Comparison of ENCODE assay signal across 32 mouse cellular contexts in the genomic region with DNA sequence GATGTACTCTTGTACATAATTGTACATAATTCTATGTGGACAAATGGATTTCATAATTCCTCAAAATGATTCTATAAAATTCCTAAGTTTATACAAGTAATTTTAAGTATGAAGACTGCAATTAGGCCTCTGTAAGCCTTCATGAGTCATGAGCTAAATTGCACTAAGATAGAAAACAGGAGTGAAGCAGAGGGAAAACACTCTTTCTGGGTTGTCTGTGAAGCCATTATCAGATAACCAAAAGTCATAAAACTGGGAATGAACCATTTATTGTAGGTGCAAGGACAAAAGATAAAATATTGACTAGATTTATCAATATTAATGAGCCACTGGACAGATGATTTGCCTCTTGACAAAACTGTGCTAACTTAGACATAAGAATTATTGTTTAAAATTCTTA. TPM values are rescaled to one million over a fixed set of nuclear protein-coding genes. Genes with fewer than 3 reads are reported as not detected.
"Had no signal": no experiment of that assay in that cellular context is flagged by ENCODE, and none has a peak within 500 bp of the region (broad histone marks: within the 10 kb centered on the region; RNA-seq: fewer than 3 reads in every experiment).

No protein-coding gene starts in this region.

- H3K27ac ChIP-seq: embryonic facial prominence, embryonic 10.5 days; embryonic facial prominence, embryonic 12.5 days; embryonic facial prominence, embryonic 13.5 days; embryonic facial prominence, embryonic 15.5 days; forebrain, embryonic 10.5 days; forebrain, embryonic 12.5 days; forebrain, embryonic 13.5 days; forebrain, embryonic 15.5 days; gastrocnemius, adult 2 months; heart, adult 2 months had no signal

- DNase-seq: cerebellum, adult 2 months; cerebellum, adult 8-10 months; cerebellum, adult 9-10 months; cerebellum, adult 9-11 months; cerebellum, postnatal 10 days; cerebellum, postnatal 14 days; cerebellum, postnatal 25 days; cerebellum, postnatal 36 days; embryo, embryonic 11 days; forebrain, postnatal 0 days; gastrocnemius, adult 2 months; gastrocnemius, postnatal 10 days; gastrocnemius, postnatal 14 days; gastrocnemius, postnatal 25 days; gastrocnemius, postnatal 36 days; heart, adult 18-20 months; heart, adult 2 months had no signal

- H3K27me3 ChIP-seq: embryonic facial prominence, embryonic 12.5 days; embryonic facial prominence, embryonic 13.5 days; embryonic facial prominence, embryonic 15.5 days; forebrain, embryonic 12.5 days; forebrain, embryonic 13.5 days; forebrain, embryonic 15.5 days had no signal

- H3K4me1 ChIP-seq: embryonic facial prominence, embryonic 10.5 days; embryonic facial prominence, embryonic 12.5 days; embryonic facial prominence, embryonic 13.5 days; embryonic facial prominence, embryonic 15.5 days; forebrain, embryonic 12.5 days; forebrain, embryonic 13.5 days; forebrain, embryonic 15.5 days had no signal

- H3K9ac ChIP-seq: embryonic facial prominence, embryonic 12.5 days; embryonic facial prominence, embryonic 13.5 days; embryonic facial prominence, embryonic 15.5 days; forebrain, embryonic 12.5 days; forebrain, embryonic 13.5 days; forebrain, embryonic 15.5 days; forebrain, postnatal 0 days had no signal

- H3K9me3 ChIP-seq: embryonic facial prominence, embryonic 10.5 days; embryonic facial prominence, embryonic 12.5 days; embryonic facial prominence, embryonic 15.5 days; forebrain, embryonic 12.5 days; forebrain, embryonic 15.5 days had no signal

- H3K4me3 ChIP-seq: embryonic facial prominence, embryonic 10.5 days; embryonic facial prominence, embryonic 12.5 days; embryonic facial prominence, embryonic 13.5 days; embryonic facial prominence, embryonic 15.5 days; erythroblast, embryonic 14.5 days; forebrain, embryonic 10.5 days; forebrain, embryonic 12.5 days; forebrain, embryonic 13.5 days; forebrain, embryonic 15.5 days; gastrocnemius, adult 2 months; heart, adult 2 months had no signal

- H3K4me2 ChIP-seq: embryonic facial prominence, embryonic 12.5 days; embryonic facial prominence, embryonic 13.5 days; embryonic facial prominence, embryonic 15.5 days; forebrain, embryonic 12.5 days; forebrain, embryonic 13.5 days; forebrain, embryonic 15.5 days had no signal

- ATAC-seq: forebrain, embryonic 13.5 days; forebrain, embryonic 14.5 days; forebrain, embryonic 15.5 days; forebrain, embryonic 16.5 days; forebrain, postnatal 0 days had no signal

- H3K36me3 ChIP-seq: embryonic facial prominence, embryonic 10.5 days; embryonic facial prominence, embryonic 12.5 days; embryonic facial prominence, embryonic 13.5 days; embryonic facial prominence, embryonic 15.5 days; forebrain, embryonic 10.5 days; forebrain, embryonic 12.5 days; forebrain, embryonic 15.5 days had no signal

RNA-seq across cellular contexts. Expression of a gene that starts 8.2 kb away (rescaled TPM):
- polyA plus RNA-seq: cerebellum, adult 2 months; cortical plate, adult 2 months; embryonic facial prominence, embryonic 11.5 days; embryonic facial prominence, embryonic 13.5 days; embryonic facial prominence, embryonic 14.5 days; erythroblast, embryonic 14.5 days; forebrain, embryonic 10.5 days; forebrain, embryonic 11.5 days; forebrain, embryonic 12.5 days had no signal

RNA-seq across cellular contexts. Expression of a gene that starts 39.1 kb away (rescaled TPM):
- polyA plus RNA-seq: cerebellum, adult 2 months; embryonic facial prominence, embryonic 10.5 days; embryonic facial prominence, embryonic 11.5 days; embryonic facial prominence, embryonic 12.5 days; embryonic facial prominence, embryonic 13.5 days; embryonic facial prominence, embryonic 14.5 days; erythroblast, embryonic 14.5 days; forebrain, embryonic 11.5 days; forebrain, embryonic 12.5 days; forebrain, postnatal 0 days; heart, adult 2 months had no signal
